Mouse (Mus musculus): Measurements from ENCODE around the gene Methig1. TPM values are rescaled to one million over a fixed set of nuclear protein-coding genes. Genes with fewer than 3 reads are reported as not detected.
"Not testable (repeated sequence)": the region's sequence is repeated elsewhere in the genome, so short reads cannot be mapped to it uniquely, and the experiment has no call there.

Methig1 gene
- polyA plus RNA-seq, 1 experiment from 2014 or later, result not detected

DNA sequence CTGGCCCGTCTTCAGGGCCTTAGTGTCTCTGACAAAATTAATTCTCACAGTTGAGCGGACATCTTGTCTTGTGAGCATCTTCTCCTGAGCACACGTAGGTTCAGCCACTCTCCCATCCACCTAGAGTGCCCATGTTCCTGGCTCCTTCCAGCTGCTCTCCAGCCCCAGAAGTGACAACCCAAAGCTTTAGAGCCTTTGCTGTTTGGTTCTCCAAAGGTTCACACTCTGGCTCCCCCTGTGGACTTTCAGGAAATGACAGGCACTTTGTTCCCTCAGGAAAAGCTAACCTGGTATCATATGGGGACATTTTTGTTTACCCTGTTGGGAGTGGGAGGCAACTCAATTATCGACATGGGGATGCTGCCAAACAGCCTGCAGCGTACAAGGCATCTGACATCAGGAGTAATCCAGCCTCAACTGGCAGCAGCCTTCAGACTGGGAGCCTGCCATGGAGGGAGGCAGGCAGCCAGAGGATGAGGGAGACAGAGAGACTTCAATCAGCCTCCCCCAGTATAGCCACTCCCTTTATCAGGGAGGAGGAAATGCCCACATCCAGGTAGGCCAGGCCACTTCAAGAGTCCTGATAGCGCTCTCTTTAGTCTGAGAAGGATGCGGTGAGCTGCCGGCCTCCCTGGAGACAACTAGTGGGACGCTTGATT is 25.0 kb downstream of the Methig1 start:
- H3K9me3 ChIP-seq (ENCODE audit: low read length); H3K4me3 ChIP-seq (ENCODE audit: low read depth, low read length); H3K4me1 ChIP-seq (ENCODE audit: insufficient read depth, low read depth, low read length); H3K9ac ChIP-seq (replicated peaks; ENCODE audit: low read depth); DNase-seq (ENCODE audit: low spot score); H3K27ac ChIP-seq (ENCODE audit: low read length); H3K36me3 ChIP-seq (ENCODE audit: insufficient read depth, low read length); H3K4me2 ChIP-seq (replicated peaks; ENCODE audit: low read depth, low read length); H3K27me3 ChIP-seq (replicated peaks; ENCODE audit: insufficient read depth, low read length): not testable (repeated sequence)
- peak; percentile 35 for ATAC-seq
- WGBS, result 17% methylated on average over 3 of the region's 9 CpGs
- TF ChIP-seq CTCF (IDR thresholded peaks at IDR 0.05), result peak; percentile 34

DNA sequence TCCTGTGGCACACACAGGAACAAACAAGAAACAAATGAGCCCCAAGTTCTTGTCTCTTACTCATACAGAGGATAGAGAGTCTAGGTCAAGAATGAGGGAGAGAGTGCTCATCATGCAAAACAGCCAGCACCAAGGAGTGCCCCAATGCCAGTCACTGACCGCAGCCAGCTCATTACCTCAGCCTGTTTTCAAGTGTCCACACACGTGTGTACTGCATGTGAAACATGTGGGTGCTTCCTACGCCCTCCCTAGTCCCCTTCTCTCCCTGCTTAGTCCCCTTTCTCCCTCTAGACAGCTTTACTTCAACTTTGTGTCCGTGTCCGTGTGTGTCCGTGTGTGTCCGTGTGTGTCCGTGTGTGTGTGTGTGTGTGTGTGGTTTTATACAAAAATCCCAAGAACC is 26.7 kb downstream of the Methig1 start:
- Histone ChIP-seq H3K4me3 (ENCODE audit: low read depth, low read length) (no peak overlapping the region), H3K36me3 (ENCODE audit: insufficient read depth, low read length) (no peaks in the 10 kb centered on the region), H3K9me3 (ENCODE audit: low read length) (no peaks in the 10 kb centered on the region), H3K27me3 (replicated peaks; ENCODE audit: insufficient read depth, low read length) (no peaks in the 10 kb centered on the region), H3K4me1 (ENCODE audit: insufficient read depth, low read depth, low read length) (no peaks in the 10 kb centered on the region), H3K27ac (ENCODE audit: low read length) (no peak overlapping the region), H3K4me2 (replicated peaks; ENCODE audit: low read depth, low read length) (no peak overlapping the region), H3K9ac (replicated peaks; ENCODE audit: low read depth) (no peak overlapping the region)
- WGBS, result 59% methylated on average over 8 of the region's 8 CpGs
- ATAC-seq (peak; percentile 72), DNase-seq (ENCODE audit: low spot score) (peak; percentile 65)
- no peak for TF ChIP-seq EP300 (IDR thresholded peaks at IDR 0.05)
- TF ChIP-seq CTCF (IDR thresholded peaks at IDR 0.05), result no peak

DNA sequence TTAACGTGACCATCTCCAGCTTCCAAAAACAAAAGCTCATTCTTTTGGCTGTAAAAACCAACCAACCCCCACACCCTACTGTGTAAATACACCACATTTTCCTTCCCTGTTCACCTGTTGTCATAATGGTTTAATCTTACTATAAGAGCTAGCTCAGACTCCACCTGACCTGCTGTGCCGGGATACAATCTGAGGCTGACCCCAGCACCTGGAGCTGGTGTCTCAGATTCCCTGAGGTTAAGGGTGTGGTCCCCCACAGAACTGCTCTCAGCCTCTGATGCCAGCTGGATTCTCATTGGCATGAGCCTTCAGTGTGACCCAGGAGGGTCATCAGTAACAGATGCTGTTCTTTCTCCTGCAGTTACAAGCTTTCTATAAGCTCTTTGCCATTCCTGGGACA is 27.2 kb downstream of the Methig1 start:
- WGBS, result 56% methylated on average over 2 of the region's 2 CpGs

DNA sequence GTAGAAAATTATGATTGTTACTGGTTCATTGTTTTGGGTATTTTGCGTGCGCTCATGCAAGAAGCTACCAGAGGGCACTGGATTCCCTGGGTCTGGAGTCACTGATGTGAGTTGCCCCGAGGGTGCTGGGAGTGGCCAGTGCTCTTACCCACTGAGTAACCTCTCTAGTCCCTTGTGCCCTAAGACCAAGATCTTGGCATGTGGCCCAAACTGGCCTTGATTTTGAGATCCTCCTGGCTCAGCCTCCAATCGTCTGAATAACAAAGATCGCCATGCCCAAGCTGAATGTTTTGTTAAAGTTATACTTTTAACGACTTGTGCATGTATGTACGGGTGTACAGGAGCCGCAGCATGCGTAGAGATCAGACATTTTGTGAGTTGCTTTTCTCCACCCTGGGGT is 32.8 kb downstream of the Methig1 start:
- WGBS, result 92% methylated on average over 9 of the region's 9 CpGs
- Histone ChIP-seq H3K27ac (ENCODE audit: low read length) (no peak overlapping the region), H3K36me3 (ENCODE audit: insufficient read depth, low read length) (no peaks in the 10 kb centered on the region), H3K4me3 (ENCODE audit: low read depth, low read length) (no peak overlapping the region), H3K9ac (replicated peaks; ENCODE audit: low read depth) (no peak overlapping the region), H3K4me2 (replicated peaks; ENCODE audit: low read depth, low read length) (no peak overlapping the region), H3K4me1 (ENCODE audit: insufficient read depth, low read depth, low read length) (no peaks in the 10 kb centered on the region), H3K27me3 (replicated peaks; ENCODE audit: insufficient read depth, low read length) (no peaks in the 10 kb centered on the region), H3K9me3 (ENCODE audit: low read length) (no peaks in the 10 kb centered on the region)
- DNase-seq (ENCODE audit: low spot score), result no peak
- ATAC-seq, result no peak
- TF ChIP-seq EP300 (IDR thresholded peaks at IDR 0.05) (no peak), CTCF (IDR thresholded peaks at IDR 0.05) (no peak)

More for the DNA sequence above, 27.2 kb downstream of the Methig1 start:
- no peaks in the 10 kb centered on the region for H3K4me1 ChIP-seq (ENCODE audit: insufficient read depth, low read depth, low read length)
- no peak overlapping the region for H3K27ac ChIP-seq (ENCODE audit: low read length)
- no peak overlapping the region for H3K9ac ChIP-seq (replicated peaks; ENCODE audit: low read depth)
- H3K4me3 ChIP-seq (ENCODE audit: low read depth, low read length), result no peak overlapping the region
- ATAC-seq (peak; percentile 69), DNase-seq (ENCODE audit: low spot score) (peak; percentile 46)
- H3K4me2 ChIP-seq (replicated peaks; ENCODE audit: low read depth, low read length), result no peak overlapping the region
- H3K27me3 ChIP-seq (replicated peaks; ENCODE audit: insufficient read depth, low read length), result no peaks in the 10 kb centered on the region
- no peak for TF ChIP-seq CTCF (IDR thresholded peaks at IDR 0.05)
- no peak for TF ChIP-seq EP300 (IDR thresholded peaks at IDR 0.05)
- no peaks in the 10 kb centered on the region for H3K36me3 ChIP-seq (ENCODE audit: insufficient read depth, low read length)
- no peaks in the 10 kb centered on the region for H3K9me3 ChIP-seq (ENCODE audit: low read length)

DNA sequence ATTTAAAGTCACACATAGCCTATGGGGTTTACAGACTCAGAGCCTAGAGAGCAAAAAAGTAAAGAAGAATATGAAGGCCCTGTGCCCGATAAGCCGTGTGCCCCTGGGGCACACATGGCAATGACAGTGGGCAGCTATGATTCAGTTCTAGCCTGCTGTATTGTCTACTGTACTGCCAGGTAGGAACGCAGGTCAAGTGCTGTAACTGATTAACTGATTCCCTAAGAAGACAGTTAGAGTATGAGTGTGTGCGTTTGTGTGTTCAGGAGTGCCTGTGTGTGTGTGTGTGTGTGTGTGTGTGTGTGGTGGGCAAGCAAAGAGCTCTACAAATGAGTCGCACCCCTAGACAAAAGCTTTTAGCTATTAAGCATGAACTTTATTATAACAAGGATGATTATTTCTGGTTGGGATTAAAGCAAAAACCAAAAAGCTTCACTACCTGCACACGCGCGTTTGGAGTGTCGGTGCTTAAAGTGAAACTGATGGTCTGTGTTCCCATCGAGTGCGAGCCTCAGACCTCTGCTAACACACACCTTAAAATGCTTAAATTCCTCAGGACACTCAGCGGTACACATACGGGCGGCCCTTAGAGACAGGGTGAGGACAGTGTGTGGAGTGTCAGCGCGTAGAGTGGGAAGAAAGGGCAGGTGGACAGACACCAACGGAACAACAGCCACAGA is 34.7 kb downstream of the Methig1 start:
- no peaks in the 10 kb centered on the region for H3K27me3 ChIP-seq (replicated peaks; ENCODE audit: insufficient read depth, low read length)
- H3K4me2 ChIP-seq (replicated peaks; ENCODE audit: low read depth, low read length), result peak overlapping the region; percentile 28
- DNase-seq (ENCODE audit: low spot score) (peak; percentile 81), ATAC-seq (peak; percentile 93)
- H3K4me3 ChIP-seq (ENCODE audit: low read depth, low read length), result no peak overlapping the region
- H3K27ac ChIP-seq (ENCODE audit: low read length), result peak overlapping the region; percentile 81
- H3K4me1 ChIP-seq (ENCODE audit: insufficient read depth, low read depth, low read length), result no peaks in the 10 kb centered on the region
- H3K9ac ChIP-seq (replicated peaks; ENCODE audit: low read depth), result no peak overlapping the region
- no peaks in the 10 kb centered on the region for H3K36me3 ChIP-seq (ENCODE audit: insufficient read depth, low read length)
- TF ChIP-seq EP300 (IDR thresholded peaks at IDR 0.05), result no peak
- no peak for TF ChIP-seq CTCF (IDR thresholded peaks at IDR 0.05)
- H3K9me3 ChIP-seq (ENCODE audit: low read length), result no peaks in the 10 kb centered on the region
- 57% methylated on average over 17 of the region's 17 CpGs for WGBS

DNA sequence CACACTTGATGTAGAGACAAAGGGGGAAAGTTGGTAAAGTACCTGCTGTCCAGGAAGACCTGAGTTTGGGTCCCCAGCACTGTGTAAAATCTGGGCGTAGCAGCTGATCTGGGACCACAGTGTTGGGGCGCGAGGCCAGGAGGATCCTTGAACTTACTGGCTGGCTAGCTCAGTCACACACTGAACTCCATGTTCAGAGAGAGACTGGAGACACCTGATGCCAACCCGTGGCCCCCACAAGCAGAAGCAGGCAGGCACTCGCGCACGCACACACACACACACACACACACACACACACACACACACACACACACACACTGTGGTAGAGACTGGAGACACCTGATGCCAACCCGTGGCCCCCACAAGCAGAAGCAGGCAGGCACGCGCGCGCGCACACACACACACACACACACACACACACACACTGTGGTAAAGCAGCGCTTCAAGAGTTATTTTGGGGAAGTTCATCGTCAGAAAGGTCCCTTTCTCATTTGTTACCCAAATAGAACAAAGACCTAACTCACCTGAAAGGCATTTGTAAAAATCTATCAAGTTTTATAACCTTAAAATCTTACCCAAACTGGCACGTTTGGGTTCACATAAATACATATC is 35.4 kb downstream of the Methig1 start:
- H3K9me3 ChIP-seq (ENCODE audit: low read length), result no peaks in the 10 kb centered on the region
- TF ChIP-seq CTCF (IDR thresholded peaks at IDR 0.05), result no peak
- peak overlapping the region; percentile 81 for H3K27ac ChIP-seq (ENCODE audit: low read length)
- H3K4me2 ChIP-seq (replicated peaks; ENCODE audit: low read depth, low read length), result peak overlapping the region; percentile 28
- no peaks in the 10 kb centered on the region for H3K27me3 ChIP-seq (replicated peaks; ENCODE audit: insufficient read depth, low read length)
- H3K36me3 ChIP-seq (ENCODE audit: insufficient read depth, low read length), result no peaks in the 10 kb centered on the region
- DNase-seq (ENCODE audit: low spot score) (peak; percentile 17), ATAC-seq (peak; percentile 64)
- no peaks in the 10 kb centered on the region for H3K4me1 ChIP-seq (ENCODE audit: insufficient read depth, low read depth, low read length)
- no peak overlapping the region for H3K9ac ChIP-seq (replicated peaks; ENCODE audit: low read depth)
- no peak overlapping the region for H3K4me3 ChIP-seq (ENCODE audit: low read depth, low read length)
- 61% methylated on average over 15 of the region's 16 CpGs for WGBS
